Mouse (Mus musculus) heart, embryonic 15.5 days (tissue): ENCODE data around the gene Tex36. TPM values are rescaled to one million over a fixed set of nuclear protein-coding genes. Genes with fewer than 3 reads are reported as not detected.

Experiments used
- ATAC-seq: fragments of 200-750 bp; cut with Nextera tagmentation; replicated peaks from 2 replicates; pipeline ENCODE4 v1.8.0; 2017; ENCODE audit warnings: low read depth, moderate TSS enrichment; ENCODE audit not compliant: insufficient number of reproducible peaks, insufficient read depth, low FRiP score
- H3K27ac ChIP-seq: fragments of 300-500 bp; sonication (generic); 2 replicates; pipeline ENCODE4 v1.5.1; 2015; ENCODE audit warnings: mild to moderate bottlenecking, inconsistent platforms
- H3K27me3 ChIP-seq: fragments of 300-500 bp; sonication (generic); 2 replicates; pipeline ENCODE4 v1.6.1; 2015; ENCODE audit warnings: inconsistent platforms
- H3K36me3 ChIP-seq: fragments of 300-500 bp; sonication (generic); 2 replicates; pipeline ENCODE4 v1.6.1; 2015; ENCODE audit warnings: mild to moderate bottlenecking, inconsistent platforms
- H3K4me1 ChIP-seq: fragments of 300-500 bp; sonication (generic); replicated peaks from 2 replicates; pipeline ENCODE4 v1.6.1; 2015; ENCODE audit warnings: inconsistent platforms
- H3K4me2 ChIP-seq: fragments of 300-500 bp; sonication (generic); 2 replicates; pipeline ENCODE4 v1.6.1; 2015; ENCODE audit warnings: inconsistent platforms, mild to moderate bottlenecking, moderate library complexity
- H3K4me3 ChIP-seq: fragments of 300-500 bp; sonication (generic); 2 replicates; pipeline ENCODE4 v1.5.1; 2015; ENCODE audit warnings: mild to moderate bottlenecking, inconsistent platforms
- H3K9ac ChIP-seq: fragments of 300-500 bp; sonication (generic); 2 replicates; pipeline ENCODE4 v1.6.1; 2015; ENCODE audit warnings: mild to moderate bottlenecking, inconsistent platforms
- H3K9me3 ChIP-seq: fragments of 300-500 bp; sonication (generic); replicated peaks from 2 replicates; pipeline ENCODE4 v1.6.1; 2016; ENCODE audit warnings: inconsistent platforms
- WGBS: fragments of 180-500 bp; shearing (Covaris S2); methylation state at CpG from one replicate; pipeline ENCODE4 v1.1.7; 2015; ENCODE audit warnings: mixed read lengths; 5-methylcytosine and 5-hydroxymethylcytosine counted together
- polyA plus RNA-seq: library from polyadenylated mRNA; unstranded; fragments of >200 nt; fragmentation: Nextera tagmentation; extraction: Ambion mirVana; gene quantifications from 2 replicates; pipeline ENCODE4 v1.2.1, GENCODE M21; 2015

The Tex36 gene
- polyA plus RNA-seq, 1 experiment from 2014 or later = not detected

DNA sequence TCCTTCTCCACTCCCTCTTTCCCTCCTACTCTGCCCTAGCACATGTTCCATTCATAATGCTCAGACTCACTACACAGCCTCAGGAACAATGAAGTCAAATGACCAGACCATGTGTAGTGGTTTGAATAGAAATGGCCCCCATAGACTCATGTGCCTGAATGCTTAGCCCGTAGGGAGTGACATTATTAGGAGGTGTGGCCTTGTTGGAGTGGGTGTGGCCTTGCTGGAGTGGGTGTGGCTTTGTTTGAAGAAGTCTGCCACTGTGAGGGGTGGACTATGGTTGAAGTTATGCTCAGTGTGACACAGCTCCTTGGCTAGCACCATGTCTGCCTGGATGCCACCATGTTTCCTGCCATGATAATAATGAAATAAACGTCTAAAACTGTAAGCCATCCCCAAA is 51.0 kb downstream of the Tex36 start:
- Histone ChIP-seq H3K4me2 (no peak overlapping the region), H3K36me3 (no peaks in the 10 kb centered on the region), H3K27me3 (no peaks in the 10 kb centered on the region; the same call in 1 of the 2 replicates), H3K27ac (no peak overlapping the region), H3K9ac (no peak overlapping the region), H3K9me3 (no peaks in the 10 kb centered on the region), H3K4me3 (no peak overlapping the region), H3K4me1 (no peaks in the 10 kb centered on the region)
- 56% methylated on average over 2 of the region's 2 CpGs for WGBS
- no peak for ATAC-seq

DNA sequence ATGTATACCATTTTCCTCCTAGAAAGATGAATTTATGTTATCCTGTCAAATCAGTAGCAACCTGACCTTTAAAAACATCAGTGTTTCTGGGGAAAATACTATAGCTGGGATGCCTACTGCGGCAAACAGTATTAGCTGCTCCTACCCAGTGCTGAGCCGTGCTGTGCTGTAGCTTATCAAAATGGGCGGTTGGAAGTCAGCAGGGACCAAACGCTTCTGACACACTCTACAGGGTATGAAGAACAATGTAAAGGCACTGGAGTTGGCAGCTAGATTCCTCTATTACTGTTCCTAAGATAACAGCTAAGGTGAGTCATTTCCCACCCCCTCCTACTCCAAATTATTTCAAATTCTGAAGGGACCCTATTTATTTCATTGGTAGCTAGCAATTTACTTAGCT is 53.5 kb downstream of the Tex36 start:
- H3K27ac ChIP-seq = no peak overlapping the region
- H3K9me3 ChIP-seq = no peaks in the 10 kb centered on the region
- WGBS = 56% methylated on average over 4 of the region's 4 CpGs
- no peak for ATAC-seq
- no peak overlapping the region for H3K4me3 ChIP-seq
- H3K4me2 ChIP-seq = no peak overlapping the region
- H3K9ac ChIP-seq = no peak overlapping the region
- H3K36me3 ChIP-seq = no peaks in the 10 kb centered on the region
- no peaks in the 10 kb centered on the region; the same call in 1 of the 2 replicates for H3K27me3 ChIP-seq
- no peaks in the 10 kb centered on the region for H3K4me1 ChIP-seq

DNA sequence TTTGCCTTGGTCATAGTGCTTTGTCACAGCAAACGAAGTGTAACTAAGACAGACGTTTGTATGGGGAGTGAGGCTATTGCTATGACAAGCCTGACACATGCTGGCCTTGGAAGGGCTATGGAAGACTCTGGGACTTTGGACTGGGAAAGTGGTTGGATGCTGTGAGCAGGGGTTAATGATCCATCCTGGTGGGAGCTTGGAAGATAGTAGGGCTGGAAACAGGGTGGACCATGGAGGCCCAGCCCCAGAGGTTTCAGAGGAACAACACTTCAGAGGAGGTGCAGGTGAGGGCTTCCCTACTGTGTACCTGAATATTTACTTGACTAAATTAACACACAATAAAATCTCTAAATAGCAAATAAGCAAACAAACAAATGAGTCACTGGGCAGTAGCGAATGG is 56.3 kb downstream of the Tex36 start:
- ATAC-seq = no peak
- no peaks in the 10 kb centered on the region for H3K36me3 ChIP-seq
- H3K9ac ChIP-seq = no peak overlapping the region
- H3K4me2 ChIP-seq = no peak overlapping the region
- no peak overlapping the region for H3K4me3 ChIP-seq
- H3K9me3 ChIP-seq = no peaks in the 10 kb centered on the region
- 73% methylated on average over 3 of the region's 3 CpGs for WGBS
- no peak overlapping the region for H3K27ac ChIP-seq
- H3K4me1 ChIP-seq = no peaks in the 10 kb centered on the region
- H3K27me3 ChIP-seq = no peaks in the 10 kb centered on the region

GRCm38 (mm10) chr7:133544966-133545365 is 57.0 kb downstream of the Tex36 start:
- WGBS = 55% methylated on average over 2 of the region's 2 CpGs
- H3K36me3 ChIP-seq = no peaks in the 10 kb centered on the region
- no peak for ATAC-seq

DNA sequence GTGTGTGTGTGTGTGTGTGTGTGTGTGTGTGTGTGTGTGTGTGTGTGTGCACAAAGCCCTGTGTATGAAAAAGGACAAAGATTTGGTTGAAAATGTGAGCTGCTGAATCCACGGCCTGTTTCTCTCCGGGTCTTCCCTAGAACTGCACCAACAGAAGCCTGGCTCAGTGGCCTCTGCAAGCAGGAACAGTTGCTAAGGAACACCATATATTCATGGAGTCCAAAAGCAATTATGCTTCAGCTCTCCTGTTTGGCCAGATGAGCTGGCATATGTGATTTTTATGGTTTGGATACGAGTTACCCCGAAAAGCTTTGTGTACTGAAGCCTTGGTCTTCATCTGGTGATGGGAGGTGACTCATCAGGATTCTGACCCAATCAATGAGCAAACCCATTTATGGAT is 58.8 kb downstream of the Tex36 start:
- H3K27ac ChIP-seq = no peak overlapping the region
- H3K9me3 ChIP-seq = no peaks in the 10 kb centered on the region
- no peaks in the 10 kb centered on the region for H3K27me3 ChIP-seq
- H3K4me3 ChIP-seq = no peak overlapping the region
- WGBS = 93% methylated on average over 4 of the region's 4 CpGs
- no peak overlapping the region for H3K4me2 ChIP-seq
- no peaks in the 10 kb centered on the region for H3K4me1 ChIP-seq
- ATAC-seq = no peak
- no peak overlapping the region for H3K9ac ChIP-seq
- no peaks in the 10 kb centered on the region for H3K36me3 ChIP-seq

More at GRCm38 (mm10) chr7:133544966-133545365, 57.0 kb downstream of the Tex36 start:
- Histone ChIP-seq H3K9me3 (no peaks in the 10 kb centered on the region), H3K4me3 (no peak overlapping the region), H3K9ac (no peak overlapping the region), H3K4me1 (no peaks in the 10 kb centered on the region), H3K27me3 (no peaks in the 10 kb centered on the region), H3K4me2 (no peak overlapping the region), H3K27ac (no peak overlapping the region)

- no peaks in the 10 kb centered on the region for H3K9me3 ChIP-seq
- no peak overlapping the region for H3K4me3 ChIP-seq
- H3K27me3 ChIP-seq = no peaks in the 10 kb centered on the region
- no peaks in the 10 kb centered on the region for H3K36me3 ChIP-seq
- H3K4me1 ChIP-seq = no peaks in the 10 kb centered on the region
- no peak overlapping the region for H3K9ac ChIP-seq
- WGBS = 72% methylated on average over 4 of the region's 4 CpGs
- no peak for ATAC-seq
- H3K27ac ChIP-seq = no peak overlapping the region
- no peak overlapping the region for H3K4me2 ChIP-seq
Observed at GRCm38 (mm10) chr7:133537366-133537765, 64.6 kb downstream of the Tex36 start.

Other genes starting within 250 kb of the Tex36 start
- 10.9 and 12.8 TPM in 2 replicates for gene Edrf1, start 35.4 kb upstream of the Tex36 start, polyA plus RNA-seq
- gene Mmp21, start 77.9 kb upstream of the Tex36 start, polyA plus RNA-seq = 0.05 TPM in 1 of 2 replicates, not detected in the other
- gene Bccip, start 107.2 kb upstream of the Tex36 start, polyA plus RNA-seq = 82.7 and 84.2 TPM in 2 replicates
- 27.9 and 31.1 TPM in 2 replicates for gene Uros, start 107.9 kb upstream of the Tex36 start, polyA plus RNA-seq
- gene Fank1, start 174.7 kb upstream of the Tex36 start, polyA plus RNA-seq = 0.18 and 0.19 TPM in 2 replicates
- 30.4 and 31.3 TPM in 2 replicates for gene Dhx32, start 180.6 kb upstream of the Tex36 start, polyA plus RNA-seq